Mouse (Mus musculus): ENCODE measurements around the gene Ak4.

The Ak4 gene

GRCm38 (mm10) chr4:101515853-101516252 is 96.8 kb downstream of the Ak4 start:
- DNase-seq = no peak

All from cerebellum, adult 9-11 months (tissue).